Mouse (Mus musculus) 3134 (cell line): Measurements from ENCODE around the gene Bmper.
A peak's percentile ranks its signal among the peaks of the same experiment; 100 is the strongest.

Experiments
- DNase-seq: peaks from one replicate; pipeline ENCODE4 v3.0.0-alpha.2; 2011; ENCODE audit warnings: low spot score; ENCODE audit not compliant: insufficient read length; ENCODE audit errors: extremely low read depth

Bmper gene

DNA sequence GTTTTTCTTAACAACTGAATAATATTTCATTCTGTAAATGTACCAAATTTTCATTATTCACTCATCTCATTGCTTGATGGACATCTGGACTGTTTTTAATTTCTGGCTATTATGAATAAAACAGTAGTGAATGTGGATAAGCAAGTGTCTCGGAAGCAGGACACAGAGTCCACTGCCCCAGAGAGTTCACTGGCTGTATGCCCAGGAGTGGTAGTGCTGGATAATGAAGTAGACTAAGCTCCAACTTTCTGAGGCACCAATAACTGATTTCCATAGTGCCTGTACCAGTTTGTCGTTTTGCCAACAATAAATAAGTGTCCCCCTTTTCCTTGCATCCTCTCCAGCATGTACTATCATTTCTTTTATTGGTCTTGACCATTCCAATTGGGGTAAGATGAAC, 190.1 kb downstream of the Bmper start:
- no peak for DNase-seq

GRCm38 (mm10) chr9:23419107-23419506, 196.2 kb downstream of the Bmper start:
- DNase-seq = no peak

GRCm38 (mm10) chr9:23423748-23424147, 200.9 kb downstream of the Bmper start:
- peak; percentile 3 for DNase-seq

DNA sequence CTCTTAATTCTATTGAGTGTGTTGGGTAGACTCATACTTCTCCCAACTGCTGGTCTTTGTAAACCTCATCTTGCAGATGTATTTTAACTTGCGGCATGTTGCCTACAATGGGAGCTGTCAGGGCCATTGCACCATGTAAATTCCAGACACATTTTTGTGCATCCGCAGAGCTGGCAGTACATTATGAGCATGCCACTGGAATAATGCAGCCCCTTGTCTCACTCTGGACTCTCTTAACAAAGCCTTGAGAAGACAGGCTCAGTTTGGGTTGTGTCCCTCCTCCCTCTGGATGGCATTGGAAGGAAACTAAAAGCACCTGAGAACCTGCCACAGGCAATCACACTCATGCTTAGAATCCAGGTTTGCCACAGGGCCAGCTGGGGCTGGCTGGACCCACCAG, 209.8 kb downstream of the Bmper start:
- DNase-seq = no peak

- no peak for DNase-seq
Observed at GRCm38 (mm10) chr9:23433238-23433637, 210.4 kb downstream of the Bmper start.

DNA sequence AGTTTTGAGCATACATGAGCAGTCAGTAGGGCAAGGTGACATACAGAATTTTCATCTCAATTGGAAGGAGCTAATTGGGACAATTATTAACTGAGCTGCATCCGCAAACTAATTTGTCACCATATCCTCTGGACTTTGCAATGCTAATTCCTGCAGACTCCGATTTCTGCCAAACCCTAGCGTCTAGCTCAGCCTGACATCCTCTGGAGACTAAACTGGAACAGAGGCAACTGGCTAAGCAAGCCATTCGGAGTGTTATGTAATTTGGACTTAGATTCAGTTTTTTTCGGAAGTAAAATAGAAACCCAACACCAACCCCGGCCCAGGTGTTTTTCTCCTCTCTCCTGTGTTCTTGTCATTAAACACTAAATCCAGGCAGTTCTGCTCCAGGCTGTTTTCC, 213.9 kb downstream of the Bmper start:
- DNase-seq = no peak

DNA sequence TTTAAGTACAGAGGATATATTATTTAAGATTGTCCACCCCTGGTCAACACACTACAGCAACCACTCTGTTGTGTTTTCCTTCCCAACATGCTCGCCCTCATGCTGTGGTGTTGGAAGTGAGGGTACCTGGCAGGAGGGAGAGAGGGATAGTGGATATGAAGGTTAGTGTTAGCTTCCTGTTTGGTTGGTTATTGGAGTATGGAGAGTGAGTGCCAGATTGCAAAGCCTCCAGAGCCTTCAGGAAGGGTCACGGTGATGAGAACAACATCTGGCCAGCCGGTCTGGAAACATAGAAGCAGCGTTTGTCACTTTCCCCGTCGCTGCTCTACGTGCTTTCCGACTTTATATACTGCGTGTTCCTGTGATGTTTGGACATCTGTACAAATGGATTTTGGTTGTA, 215.8 kb downstream of the Bmper start:
- DNase-seq = no peak

DNA sequence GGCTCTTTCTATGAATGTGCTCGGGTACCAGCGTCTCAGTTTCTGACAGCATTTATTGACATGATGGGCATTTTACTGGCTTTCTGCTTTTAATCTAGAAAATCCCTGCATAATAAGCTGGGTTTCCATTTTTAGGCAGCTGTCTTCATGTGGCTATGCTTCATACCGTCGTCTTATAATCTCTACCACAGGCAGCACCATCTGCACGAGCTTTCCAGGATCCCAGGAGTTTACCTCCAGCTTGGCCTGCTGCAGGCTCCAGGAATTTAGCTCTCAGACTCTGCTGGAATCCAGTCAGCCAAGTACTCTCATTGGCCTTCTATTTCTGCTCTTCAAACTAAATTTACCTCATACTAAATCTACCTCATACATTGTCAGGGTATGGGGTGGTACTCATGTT, 219.3 kb downstream of the Bmper start:
- DNase-seq = no peak

- no peak for DNase-seq
Observed at GRCm38 (mm10) chr9:23444975-23445374, 222.1 kb downstream of the Bmper start.

DNA sequence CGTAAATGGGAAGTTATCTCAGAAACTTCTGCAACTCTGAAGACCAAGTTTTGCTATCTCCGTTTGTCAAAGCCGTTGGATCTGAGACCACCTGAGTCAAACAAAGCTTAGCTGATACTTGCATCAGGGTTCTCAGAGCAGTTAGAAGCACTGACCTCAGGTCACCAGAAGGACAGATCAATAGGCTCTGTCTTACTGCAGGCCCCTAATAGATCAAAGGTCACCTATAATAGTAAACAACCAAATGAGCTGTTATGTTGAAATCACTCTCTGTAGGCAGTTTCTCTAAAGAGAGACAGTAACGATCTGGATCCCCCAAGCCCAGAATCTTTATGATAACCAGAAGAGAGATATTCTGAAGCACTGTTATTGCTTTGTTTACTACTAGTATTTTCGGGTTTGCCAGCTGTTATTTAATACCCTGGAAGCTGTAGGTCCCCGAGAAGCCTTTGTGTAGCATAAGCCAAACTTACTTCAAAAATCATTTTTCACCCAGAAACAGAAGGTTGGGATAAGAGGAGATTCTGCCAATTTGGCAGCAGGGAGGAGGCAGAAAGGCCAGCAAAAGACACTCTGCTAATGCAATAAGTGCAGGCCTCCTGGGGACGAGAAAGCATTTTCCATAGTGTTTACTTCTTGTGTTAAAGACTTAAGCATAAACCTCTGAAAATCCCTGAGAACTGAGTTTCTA, 224.5 kb downstream of the Bmper start:
- DNase-seq = no peak

DNA sequence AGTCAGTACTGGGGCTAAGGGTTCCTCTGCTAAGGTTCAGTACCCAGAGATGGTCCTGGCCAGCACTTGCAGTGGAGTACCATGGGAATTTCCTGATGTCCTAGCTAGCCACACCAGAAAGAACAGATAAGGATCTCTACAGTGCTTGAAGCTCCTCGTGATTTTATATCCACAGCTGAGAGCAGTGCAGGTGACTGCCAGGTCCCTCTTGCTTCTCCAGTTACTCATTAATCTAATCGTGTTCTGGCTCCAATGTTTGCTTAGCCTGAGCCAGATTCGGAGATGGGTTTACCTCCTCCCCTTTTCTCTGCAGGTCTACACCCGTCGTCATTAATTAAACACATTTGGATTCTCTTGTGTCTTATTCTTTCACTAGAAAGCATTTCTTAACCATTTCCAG, 230.4 kb downstream of the Bmper start:
- DNase-seq = no peak

GRCm38 (mm10) chr9:23457186-23457585, 234.3 kb downstream of the Bmper start:
- no peak for DNase-seq

DNA sequence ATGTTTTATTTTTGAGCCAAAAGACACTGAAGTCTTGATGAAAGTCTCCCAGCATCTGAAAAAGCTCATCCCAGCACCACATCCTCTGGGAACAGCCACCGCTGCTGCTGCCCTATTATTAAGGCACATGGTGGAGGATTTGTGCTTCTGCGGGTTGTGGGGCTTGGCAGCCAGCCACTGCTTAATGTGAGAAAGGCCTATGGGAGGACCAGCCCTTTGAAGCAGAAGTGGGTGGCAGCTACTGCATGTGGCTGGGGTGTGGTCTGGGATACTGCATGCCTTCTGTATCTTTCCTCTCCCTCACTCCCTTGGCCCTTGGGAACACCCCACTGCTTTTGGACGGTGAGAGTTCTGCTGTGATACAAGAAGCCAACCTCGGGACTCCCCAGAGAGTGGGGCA, 237.8 kb downstream of the Bmper start:
- peak; percentile 68 for DNase-seq

DNA sequence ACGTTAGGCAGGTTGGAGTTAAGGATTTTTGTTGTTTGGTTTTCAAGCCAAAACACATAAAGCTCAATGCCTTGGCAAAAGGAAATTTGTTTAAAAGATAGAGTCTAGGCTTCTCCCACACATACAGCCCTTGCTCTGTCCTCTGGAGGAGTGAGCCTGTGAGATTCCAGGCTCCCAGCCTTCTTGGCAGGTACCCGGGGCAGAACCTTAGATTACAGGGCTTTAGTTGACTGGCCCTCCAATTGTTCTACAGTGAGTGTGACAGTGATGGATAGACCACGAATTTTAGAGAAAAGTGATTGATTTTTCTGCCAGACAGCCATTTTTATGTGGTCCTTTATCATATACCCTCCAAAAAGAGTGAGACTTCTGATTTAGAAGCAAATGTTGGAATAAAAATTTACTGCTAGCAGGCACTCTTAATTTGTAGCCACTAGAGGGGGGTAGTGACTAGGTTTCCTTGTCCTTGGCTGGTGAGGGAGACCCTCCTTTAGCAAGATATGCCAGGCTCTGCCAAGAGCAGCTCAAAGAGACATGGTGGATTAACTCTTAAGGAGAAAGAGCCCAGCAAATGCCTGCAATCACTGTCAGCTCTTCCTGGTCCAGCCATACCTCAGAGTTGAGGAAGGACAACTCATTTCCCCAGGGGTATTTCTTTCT, 240.2 kb downstream of the Bmper start:
- DNase-seq = peak; percentile 35

DNA sequence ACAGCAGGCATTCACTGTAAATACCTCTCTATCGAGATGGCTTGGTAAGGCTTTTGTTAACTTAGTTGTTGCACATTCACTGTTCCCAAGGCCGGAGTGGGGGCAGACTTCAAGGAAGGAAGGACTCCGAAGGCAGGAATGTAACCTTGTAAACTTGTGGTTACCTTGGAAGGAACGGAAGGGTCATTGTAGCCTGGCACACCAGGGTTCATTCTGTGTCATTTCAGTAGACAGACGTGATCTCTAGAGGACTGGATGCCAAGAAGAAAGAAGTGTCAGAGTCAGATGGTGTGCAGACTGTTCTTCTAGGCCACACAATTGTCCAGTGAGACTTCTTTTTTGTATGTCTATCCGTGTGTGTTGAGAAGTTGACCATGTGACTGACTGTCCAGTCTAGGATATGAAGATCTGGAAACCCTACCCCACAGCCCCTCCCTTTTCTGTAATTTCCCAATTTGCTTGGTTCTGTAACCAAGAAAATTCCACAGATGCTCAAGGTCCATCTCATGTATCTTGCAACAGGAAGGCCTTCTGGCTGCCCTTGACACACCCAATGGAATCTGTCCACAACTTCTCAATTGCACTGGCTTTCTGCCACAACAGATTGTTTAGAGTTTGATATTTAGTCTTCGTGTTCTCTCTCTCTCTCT, 242.2 kb downstream of the Bmper start:
- peak; percentile 81 for DNase-seq

- peak; percentile 39 for DNase-seq
Observed at GRCm38 (mm10) chr9:23469886-23470285, 247.0 kb downstream of the Bmper start.

GRCm38 (mm10) chr9:23485851-23486250, 263.0 kb downstream of the Bmper start:
- DNase-seq = peak; percentile 56

DNA sequence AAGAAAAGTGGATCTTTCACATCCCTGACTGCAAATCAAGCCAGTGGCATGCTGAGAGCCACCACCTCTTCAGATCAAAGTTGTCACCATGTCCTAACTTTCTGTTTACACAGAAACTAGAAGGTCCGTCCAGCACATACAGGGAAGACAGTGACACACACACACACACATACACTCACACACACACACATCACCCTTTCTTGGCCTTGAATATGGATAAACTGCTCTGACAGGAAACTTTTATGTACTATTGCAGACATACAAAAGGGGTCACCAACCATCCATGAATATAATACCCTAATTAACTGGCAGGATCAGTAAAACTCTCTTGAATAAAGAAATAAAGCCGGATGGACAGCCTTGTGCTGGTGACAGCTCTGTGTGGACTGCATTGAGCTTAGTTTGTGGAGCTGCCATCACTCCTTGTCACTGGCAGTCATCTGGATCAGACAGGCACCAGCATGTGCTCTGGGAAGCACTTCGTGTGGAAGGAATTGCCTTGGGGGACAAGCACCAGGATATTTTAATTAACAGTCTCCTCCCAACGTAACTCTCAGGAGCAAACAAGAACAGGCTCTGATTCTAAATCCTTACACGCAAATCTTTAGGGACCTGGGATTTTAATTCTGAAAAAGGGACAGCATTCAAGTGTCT, 264.0 kb downstream of the Bmper start:
- no peak for DNase-seq

- DNase-seq = peak; percentile 39
Observed at GRCm38 (mm10) chr9:23488265-23488664, 265.4 kb downstream of the Bmper start.

- DNase-seq = peak; percentile 18
Observed at GRCm38 (mm10) chr9:23495400-23495799, 272.5 kb downstream of the Bmper start.

DNA sequence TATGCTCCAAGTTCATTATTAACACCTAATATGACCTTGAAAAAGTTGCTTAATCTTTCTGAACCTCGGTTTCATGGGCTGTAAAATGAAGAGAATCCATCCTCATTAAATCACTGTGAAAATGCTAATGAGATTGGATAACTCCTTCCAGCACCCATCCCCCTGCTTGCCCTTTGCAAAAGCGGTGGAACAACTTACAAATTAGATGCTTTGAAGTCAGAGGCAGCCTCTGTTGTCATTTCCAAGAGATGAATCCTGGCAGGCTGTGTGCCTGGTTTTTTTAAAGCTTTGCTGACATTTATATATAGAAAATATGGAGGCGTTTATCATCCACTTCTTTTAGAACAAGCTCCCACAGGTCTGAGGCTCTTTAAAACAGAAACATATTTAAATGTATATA, 274.8 kb downstream of the Bmper start:
- DNase-seq = no peak
